ENCODE assay signal across 27 mouse cellular contexts in genomic region chr6:120894089-120894488, GRCm38 (mm10).
"Had no signal": no experiment of that assay in that cellular context is flagged by ENCODE, and none has a peak within 500 bp of the region (broad histone marks: within the 10 kb centered on the region; RNA-seq: fewer than 3 reads in every experiment).

No protein-coding gene starts in this region.

- H3K4me2 ChIP-seq: embryonic facial prominence, embryonic 12.5 days; embryonic facial prominence, embryonic 13.5 days; embryonic facial prominence, embryonic 15.5 days; forebrain, embryonic 12.5 days; forebrain, embryonic 13.5 days; forebrain, embryonic 15.5 days had no signal

- H3K4me1 ChIP-seq: embryonic facial prominence, embryonic 10.5 days; embryonic facial prominence, embryonic 12.5 days; embryonic facial prominence, embryonic 13.5 days; embryonic facial prominence, embryonic 15.5 days; forebrain, embryonic 10.5 days; forebrain, embryonic 12.5 days; forebrain, embryonic 13.5 days; forebrain, embryonic 15.5 days had no signal

- H3K27me3 ChIP-seq: embryonic facial prominence, embryonic 12.5 days; embryonic facial prominence, embryonic 13.5 days; embryonic facial prominence, embryonic 15.5 days; forebrain, embryonic 12.5 days; forebrain, embryonic 13.5 days; forebrain, embryonic 15.5 days had no signal

- H3K27ac ChIP-seq: embryonic facial prominence, embryonic 10.5 days; embryonic facial prominence, embryonic 12.5 days; embryonic facial prominence, embryonic 13.5 days; embryonic facial prominence, embryonic 15.5 days; forebrain, embryonic 10.5 days; forebrain, embryonic 12.5 days; forebrain, embryonic 13.5 days; forebrain, embryonic 15.5 days; gastrocnemius, adult 2 months; heart, adult 2 months had no signal

- H3K4me3 ChIP-seq: embryonic facial prominence, embryonic 10.5 days; embryonic facial prominence, embryonic 12.5 days; embryonic facial prominence, embryonic 13.5 days; embryonic facial prominence, embryonic 15.5 days; erythroblast, embryonic 14.5 days; forebrain, embryonic 10.5 days; forebrain, embryonic 12.5 days; forebrain, embryonic 13.5 days; forebrain, embryonic 15.5 days; gastrocnemius, adult 2 months; heart, adult 2 months had no signal

- ATAC-seq: forebrain, embryonic 13.5 days; forebrain, embryonic 14.5 days; forebrain, embryonic 15.5 days; forebrain, embryonic 16.5 days; forebrain, postnatal 0 days had no signal

- H3K9me3 ChIP-seq: embryonic facial prominence, embryonic 10.5 days; embryonic facial prominence, embryonic 12.5 days; embryonic facial prominence, embryonic 13.5 days; embryonic facial prominence, embryonic 15.5 days; forebrain, embryonic 10.5 days; forebrain, embryonic 12.5 days; forebrain, embryonic 13.5 days; forebrain, embryonic 15.5 days had no signal

- DNase-seq: cerebellum, adult 8-10 months; cerebellum, adult 9-10 months; cerebellum, adult 9-11 months; cerebellum, postnatal 10 days; cerebellum, postnatal 14 days; cerebellum, postnatal 25 days; cerebellum, postnatal 36 days; embryo, embryonic 11 days; forebrain, postnatal 0 days; gastrocnemius, adult 2 months; gastrocnemius, postnatal 10 days; gastrocnemius, postnatal 14 days; gastrocnemius, postnatal 25 days; gastrocnemius, postnatal 36 days; heart, adult 18-20 months; heart, adult 2 months had no signal
